Comparison of ENCODE assay signal across 8 mouse cellular contexts in the genomic region with DNA sequence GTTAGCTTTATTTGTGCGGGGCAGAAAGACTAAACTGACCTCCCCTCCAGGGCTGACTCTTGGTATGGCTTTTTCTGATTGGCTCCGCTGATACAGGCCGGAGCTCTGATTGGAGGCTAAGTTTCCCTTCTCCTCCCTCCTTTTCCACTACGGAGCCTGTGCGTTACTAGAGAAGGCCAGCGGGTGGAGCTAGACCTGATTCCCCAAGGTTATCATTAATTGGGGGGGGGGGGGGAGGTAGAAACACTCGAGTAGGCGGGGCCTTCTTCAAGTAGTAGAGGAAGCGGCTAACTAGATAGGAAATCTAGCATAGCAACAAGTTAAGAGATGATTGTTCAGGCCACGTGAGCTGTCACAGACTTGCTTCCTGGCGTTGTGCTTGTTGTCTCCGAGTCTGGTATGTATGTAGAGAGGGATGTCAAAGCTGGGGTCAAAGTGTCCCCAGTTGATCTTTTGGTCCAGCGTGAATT. TPM values are rescaled to one million over a fixed set of nuclear protein-coding genes. Genes with fewer than 3 reads are reported as not detected.
DNase-seq lines count a peak whose midpoint lies in the region; ATAC-seq lines count a peak whose summit lies in the region.

No protein-coding gene starts in this region.

- peak overlapping the region; percentile 31 for H3K4me3 ChIP-seq in embryonic facial prominence, embryonic 11.5 days (ENCODE audit: low read depth, low read length)
- peak overlapping the region; percentile 39 for H3K4me3 ChIP-seq in midbrain, embryonic 11.5 days (ENCODE audit: low read depth, low read length)

- H3K36me3 ChIP-seq in embryonic facial prominence, embryonic 11.5 days (replicated peaks; ENCODE audit: control insufficient read depth, insufficient read depth, low read depth, low read length) = no peaks in the 10 kb centered on the region
- no peaks in the 10 kb centered on the region for H3K36me3 ChIP-seq in midbrain, embryonic 11.5 days (ENCODE audit: control insufficient read depth, insufficient read depth, low read length)

- intact Hi-C loops in left cerebral cortex, postnatal 4 days (cut with DNase I) = loop anchor here (10.0 kb wide), 1 partner anchor 104 kb away; a partner anchor contains a TSS

- 1% methylated on average over 13 of the region's 13 CpGs for WGBS in embryonic facial prominence, embryonic 11.5 days
- under 1% methylated on average over 13 of the region's 13 CpGs for WGBS in midbrain, embryonic 11.5 days

- H3K9me3 ChIP-seq in embryonic facial prominence, embryonic 11.5 days (replicated peaks; ENCODE audit: control insufficient read depth, low read length) = no peaks in the 10 kb centered on the region
- no peaks in the 10 kb centered on the region for H3K9me3 ChIP-seq in midbrain, embryonic 11.5 days (ENCODE audit: control insufficient read depth, low read length)

- H3K4me1 ChIP-seq in embryonic facial prominence, embryonic 11.5 days (ENCODE audit: control insufficient read depth, insufficient read depth, low read length) = peaks cover 4% of the 10 kb centered on the region
- peaks cover 28% of the 10 kb centered on the region for H3K4me1 ChIP-seq in midbrain, embryonic 11.5 days (ENCODE audit: control insufficient read depth, insufficient read depth, low read length)

- no peak overlapping the region for H3K27ac ChIP-seq in embryonic facial prominence, embryonic 11.5 days (replicated peaks; ENCODE audit: low read depth, low read length)
- H3K27ac ChIP-seq in midbrain, embryonic 11.5 days (ENCODE audit: low read depth, low read length) = no peak overlapping the region

- H3K9ac ChIP-seq in embryonic facial prominence, embryonic 11.5 days (replicated peaks; ENCODE audit: low read length) = no peak overlapping the region
- H3K9ac ChIP-seq in midbrain, embryonic 11.5 days (ENCODE audit: low read length) = no peak overlapping the region

- peak overlapping the region; percentile 83 for H3K4me2 ChIP-seq in embryonic facial prominence, embryonic 11.5 days (ENCODE audit: low read depth, low read length)
- peak overlapping the region; percentile 83 for H3K4me2 ChIP-seq in midbrain, embryonic 11.5 days

- H3K27me3 ChIP-seq in embryonic facial prominence, embryonic 11.5 days (ENCODE audit: control insufficient read depth, insufficient read depth, low read length) = peaks cover 43% of the 10 kb centered on the region
- peaks cover 77% of the 10 kb centered on the region for H3K27me3 ChIP-seq in midbrain, embryonic 11.5 days (ENCODE audit: control insufficient read depth, insufficient read depth, low read length)

- ATAC-seq in embryonic facial prominence, embryonic 11.5 days (replicated peaks; ENCODE audit: insufficient number of reproducible peaks, low FRiP score, low TSS enrichment, low read depth) = 0 out of 2 replicates have a peak, but pooled peaks have one; percentile 54
- ATAC-seq in midbrain, embryonic 11.5 days (ENCODE audit: low FRiP score) = peak; percentile 56

- peak; percentile 97 for DNase-seq in 3T3-L1 (ENCODE audit: low read depth, low spot score)
- DNase-seq in adrenal gland, postnatal 25 days = peak; percentile 80
- DNase-seq in embryonic facial prominence, embryonic 11.5 days (ENCODE audit: low spot score) = peak; percentile 91
- DNase-seq in heart, adult 11 months = peak; percentile 99
- DNase-seq in kidney, adult 11 months = peak; percentile 92
- peak; percentile 87 for DNase-seq in left cerebral cortex, postnatal 4 days
- peak; percentile 94 for DNase-seq in midbrain, embryonic 11.5 days (ENCODE audit: low spot score, missing footprints)
- peak; percentile 92 for DNase-seq in skeletal muscle tissue, adult 2 months (ENCODE audit: low read depth, low spot score)

RNA-seq across cellular contexts. Expression of a gene that starts 1.1 kb away (rescaled TPM):
- total RNA-seq in adrenal gland, postnatal 25 days (2021) = 0.43 and 0.49 TPM in 2 replicates
- polyA plus RNA-seq in embryonic facial prominence, embryonic 11.5 days (2014; fragmentation: Nextera tagmentation; extraction: Ambion mirVana) = not detected in 2 replicates
- total RNA-seq in left cerebral cortex, postnatal 4 days (2021) = 10 to 100 TPM; 28.1 to 41.3 TPM
- polyA plus RNA-seq in midbrain, embryonic 11.5 days (2014; fragmentation: Nextera tagmentation; extraction: Ambion mirVana) = not detected in 2 replicates

RNA-seq across cellular contexts. Expression of a gene that starts 1.6 kb away (rescaled TPM):
- total RNA-seq in adrenal gland, postnatal 25 days (2021) = 1.6 and 1.9 TPM in 2 replicates
- polyA plus RNA-seq in embryonic facial prominence, embryonic 11.5 days (2014; fragmentation: Nextera tagmentation; extraction: Ambion mirVana) = 5.6 and 6.1 TPM in 2 replicates
- not detected for total RNA-seq in left cerebral cortex, postnatal 4 days (2021)
- polyA plus RNA-seq in midbrain, embryonic 11.5 days (2014; fragmentation: Nextera tagmentation; extraction: Ambion mirVana) = 5.4 and 9.2 TPM in 2 replicates

RNA-seq across cellular contexts. Expression of a gene that starts 15.0 kb away (rescaled TPM):
- 6.5 and 8.9 TPM in 2 replicates for total RNA-seq in adrenal gland, postnatal 25 days (2021)
- polyA plus RNA-seq in embryonic facial prominence, embryonic 11.5 days (2014; fragmentation: Nextera tagmentation; extraction: Ambion mirVana) = 4.5 and 5.8 TPM in 2 replicates
- 1 to 10 TPM; 2.5 to 2.8 TPM for total RNA-seq in left cerebral cortex, postnatal 4 days (2021)
- polyA plus RNA-seq in midbrain, embryonic 11.5 days (2014; fragmentation: Nextera tagmentation; extraction: Ambion mirVana) = 3.9 and 4.0 TPM in 2 replicates

RNA-seq across cellular contexts. Expression of a gene that starts 28.3 kb away (rescaled TPM):
- 113 and 122 TPM in 2 replicates for total RNA-seq in adrenal gland, postnatal 25 days (2021)
- 139 and 147 TPM in 2 replicates for polyA plus RNA-seq in embryonic facial prominence, embryonic 11.5 days (2014; fragmentation: Nextera tagmentation; extraction: Ambion mirVana)
- total RNA-seq in left cerebral cortex, postnatal 4 days (2021) = 10 to 100 TPM; 45.2 to 49.3 TPM
- polyA plus RNA-seq in midbrain, embryonic 11.5 days (2014; fragmentation: Nextera tagmentation; extraction: Ambion mirVana) = 120 and 121 TPM in 2 replicates

RNA-seq across cellular contexts. Expression of a gene that starts 36.1 kb away (rescaled TPM):
- total RNA-seq in adrenal gland, postnatal 25 days (2021) = not detected in 2 replicates
- polyA plus RNA-seq in embryonic facial prominence, embryonic 11.5 days (2014; fragmentation: Nextera tagmentation; extraction: Ambion mirVana) = 0.80 and 2.2 TPM in 2 replicates
- total RNA-seq in left cerebral cortex, postnatal 4 days (2021) = not detected
- 0.86 and 2.1 TPM in 2 replicates for polyA plus RNA-seq in midbrain, embryonic 11.5 days (2014; fragmentation: Nextera tagmentation; extraction: Ambion mirVana)

Comparison
In these comparisons a context has a peak if more than half of its experiments do, and no peak if none do; other contexts are left out.
1. RNA of a gene that starts 1.1 kb away (total RNA-seq): 28.1 to 41.3 TPM in left cerebral cortex, postnatal 4 days; 0.43 to 0.49 TPM in adrenal gland, postnatal 25 days; every median in the first group is over 10 times any median in the second.
2. Peak in every context shown above with its lines, with median percentiles within 50 percentile points of each other: DNase-seq.